Mouse (Mus musculus) left cerebral cortex, adult 2 months (tissue): ENCODE results near the gene Maip1. TPM values are rescaled to one million over a fixed set of nuclear protein-coding genes. Genes with fewer than 3 reads are reported as not detected.

Experiments used
- DNase-seq, 2 experiments: peaks; one replicate each; pipeline ENCODE4 v3.0.0; 2021 to 2022; ENCODE audit warnings: low spot score in 2 of 2, mixed read lengths in 1 of 2; ENCODE audit errors: extremely low spot score in 1 of 2
- H3K27ac ChIP-seq: fragments of 200-600 bp; 2 replicates; pipeline ENCODE4 v1.8.1; 2022
- H3K4me3 ChIP-seq: fragments of 200-600 bp; 2 replicates; pipeline ENCODE4 v1.8.1; 2022
- CTCF ChIP-seq: fragments of 200-600 bp; IDR thresholded peaks from 2 replicates; pipeline ENCODE4 v1.8.1; 2022; ENCODE audit warnings: antibody characterized with exemption, mild to moderate bottlenecking, moderate library complexity
- intact Hi-C: fragments of 180-260 bp; cut with DNase I; formaldehyde crosslinking; loops from one replicate; pipeline ENCODE4 v1.15.1; 2025
- long read RNA-seq, 2 experiments: library from polyadenylated mRNA; stranded (forward); transcript quantifications; one replicate each; pipeline ENCODE4 v2.0.0; 2021; ENCODE audit warnings: borderline mapping rate in 2 of 2
- total RNA-seq, 2 experiments: library from RNA; stranded (reverse); gene quantifications; 2 replicates each; pipeline ENCODE4 v1.2.3; 2021

Maip1 gene
- 10 to 100 TPM; 11.5 to 11.9 TPM for total RNA-seq
- long read RNA-seq, experiment 1, transcript Maip1-201 (5 exons, 3,540 nt) = major isoform, 15 of 19 reads
- long read RNA-seq, experiment 1, partial matches to known transcripts = 1 of 19 reads
- long read RNA-seq, experiment 1, other reads (novel, unspliced or antisense) = 3 of 19 reads
- long read RNA-seq, experiment 2, transcript Maip1-201 (5 exons, 3,540 nt) = major isoform, 8 of 11 reads
- long read RNA-seq, experiment 2, partial matches to known transcripts = 0 of 11 reads
- long read RNA-seq, experiment 2, other reads (novel, unspliced or antisense) = 3 of 11 reads

DNA sequence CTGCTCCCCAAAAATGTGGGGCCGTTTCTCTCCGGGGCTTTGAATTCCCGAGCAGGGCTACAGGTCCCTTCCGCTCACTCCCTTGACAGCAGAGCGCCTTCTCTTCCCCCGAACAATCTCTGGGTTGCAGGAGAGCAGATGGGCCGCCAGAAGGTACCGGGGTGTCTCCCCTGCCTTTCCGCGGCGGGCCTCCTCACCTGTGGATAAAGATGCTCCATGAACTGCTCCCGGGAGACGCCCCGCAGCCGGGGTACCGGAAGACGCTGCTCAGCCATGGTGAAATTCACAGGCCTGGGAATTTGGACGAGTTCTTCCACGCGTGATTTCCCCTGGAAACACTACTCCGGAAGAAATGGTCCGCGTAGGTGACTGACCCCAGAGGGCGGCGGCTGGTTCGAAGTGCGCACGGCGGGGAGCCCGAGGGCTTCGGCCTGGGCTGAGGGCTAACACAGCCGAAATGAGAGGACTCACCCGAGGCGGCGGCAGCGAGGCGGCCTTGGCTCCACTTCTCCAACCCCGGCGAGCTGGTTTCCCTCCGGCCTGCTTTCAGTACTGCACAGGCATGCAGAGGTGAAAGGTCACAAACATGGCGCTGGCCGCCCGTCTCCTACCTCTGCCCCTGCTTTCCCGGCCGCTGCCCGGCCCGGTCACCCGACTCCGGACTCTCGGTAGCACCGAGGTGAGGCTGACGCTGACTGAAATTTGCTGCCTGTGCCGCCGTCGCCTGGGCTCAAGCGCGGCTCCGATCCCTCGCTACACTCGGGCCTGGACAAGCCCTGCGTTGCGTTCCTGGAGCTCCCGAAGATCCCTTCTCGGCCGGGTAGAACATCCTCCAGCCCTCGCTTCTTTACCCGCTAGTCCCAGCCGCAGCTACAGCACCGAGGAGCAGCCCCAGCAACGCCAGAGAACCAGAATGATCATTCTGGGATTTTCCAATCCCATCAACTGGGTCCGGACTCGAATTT is at the start of gene Maip1, which contains the start of gene Tyw5:
TSS of gene Maip1 (plus strand) at position 142 of the 965 bp plus-strand sequence.
TSS of gene Tyw5 (minus strand) at position 915 of the 965 bp plus-strand sequence.
- intact Hi-C loops = loop anchor here (10.0 kb wide), 1 partner anchor 1178 kb away; the partner anchor contains the start of genes Fam126b and Ndufb3

DNA sequence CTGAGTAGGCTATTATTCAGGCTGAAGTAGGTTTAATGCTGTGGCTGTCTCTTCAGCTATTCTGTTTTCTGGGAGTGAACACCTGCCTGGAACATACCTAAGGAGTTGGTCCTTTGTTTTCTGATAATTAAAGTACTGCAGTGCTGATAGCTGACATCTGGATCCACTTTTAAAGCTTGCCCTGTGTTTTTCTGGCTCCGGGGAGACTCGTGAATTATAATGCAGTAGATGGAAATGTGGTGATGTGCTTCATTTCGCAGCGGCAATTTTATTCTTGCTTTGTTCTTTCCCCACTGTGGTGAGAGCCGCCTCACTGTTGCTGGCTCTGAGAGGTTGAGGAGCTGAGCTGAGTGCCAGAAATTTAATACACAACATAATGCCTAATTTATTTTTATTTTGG is 47.6 kb upstream of the Maip1 start:
- intact Hi-C loops = no loop called here
- TF ChIP-seq CTCF = no peak
- DNase-seq = no peak
- H3K27ac ChIP-seq = no peak overlapping the region
- H3K4me3 ChIP-seq = no peak overlapping the region

More for the DNA sequence above, at the start of gene Maip1, which contains the start of gene Tyw5:
- Histone ChIP-seq H3K4me3 (peak within 1 kb of the TSS; percentile 90), H3K27ac (peak within 1 kb of the TSS; percentile 97)
- peak; percentile 78 to 80 for DNase-seq
- no peak; the same call in 1 of the 2 replicates for TF ChIP-seq CTCF

DNA sequence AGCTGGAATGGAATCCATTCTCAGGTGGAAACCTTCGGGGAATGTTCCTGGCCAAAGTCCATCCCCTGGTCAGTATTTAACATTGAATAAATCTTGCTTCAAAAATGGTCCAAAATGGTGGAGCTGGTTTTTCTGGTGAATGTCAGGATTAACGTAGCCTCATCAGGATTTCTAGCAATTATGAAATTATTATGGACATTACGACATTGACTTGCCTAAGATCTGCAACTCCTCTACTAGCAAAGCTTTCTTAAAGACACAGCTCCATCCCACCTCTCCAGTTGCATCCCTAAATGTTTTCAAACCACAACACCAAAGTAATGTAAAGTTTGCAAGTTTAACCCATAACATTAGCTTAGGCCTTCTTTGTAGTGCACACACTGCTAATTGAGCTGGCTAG is 38.7 kb upstream of the Maip1 start:
- no peak for TF ChIP-seq CTCF
- H3K4me3 ChIP-seq = no peak overlapping the region
- no peak for DNase-seq
- H3K27ac ChIP-seq = no peak overlapping the region
- intact Hi-C loops = no loop called here

DNA sequence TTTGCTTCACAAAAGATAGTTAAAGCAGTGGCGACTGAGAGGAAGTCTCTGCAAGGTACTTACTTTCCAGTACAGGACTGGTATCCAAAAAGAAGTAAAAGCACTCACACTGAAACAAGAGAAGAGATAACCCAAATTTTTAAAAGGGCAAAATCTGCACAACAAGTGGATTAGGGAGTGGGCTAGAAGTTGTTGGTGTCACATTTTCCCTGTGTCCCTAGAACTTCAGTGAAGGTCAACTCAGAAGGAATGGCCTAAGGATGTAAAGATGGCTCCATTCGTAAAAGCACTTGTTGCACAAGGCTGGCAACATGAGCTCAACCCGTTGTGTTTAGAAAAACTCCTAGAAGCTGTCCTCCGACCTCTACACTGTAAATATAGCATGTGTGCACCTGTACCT is 37.0 kb upstream of the Maip1 start:
- intact Hi-C loops = no loop called here
- DNase-seq = no peak

DNA sequence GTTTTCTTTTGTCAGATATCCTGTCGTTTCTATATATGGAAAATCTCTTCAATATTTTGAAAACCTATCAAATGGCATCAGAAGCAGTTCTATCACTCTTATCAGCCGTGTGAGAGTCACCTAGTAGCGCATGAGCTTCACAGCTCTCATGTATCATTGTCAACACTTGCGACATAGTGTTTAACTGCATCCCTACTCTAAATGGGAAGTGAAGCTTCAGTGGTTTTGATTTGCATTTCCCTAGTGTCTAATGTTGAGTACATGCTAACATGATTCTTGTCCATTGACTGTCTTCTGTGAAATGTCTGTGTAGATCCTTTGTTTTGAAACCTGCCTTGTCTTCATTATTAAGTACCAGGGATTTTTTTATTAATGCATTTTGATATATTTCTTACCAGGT is 35.7 kb upstream of the Maip1 start:
- intact Hi-C loops = no loop called here
- no peak overlapping the region for H3K4me3 ChIP-seq
- no peak for DNase-seq
- TF ChIP-seq CTCF = no peak
- H3K27ac ChIP-seq = no peak overlapping the region

More for the DNA sequence above, 37.0 kb upstream of the Maip1 start:
- no peak overlapping the region for H3K4me3 ChIP-seq
- no peak overlapping the region for H3K27ac ChIP-seq
- TF ChIP-seq CTCF = no peak

DNA sequence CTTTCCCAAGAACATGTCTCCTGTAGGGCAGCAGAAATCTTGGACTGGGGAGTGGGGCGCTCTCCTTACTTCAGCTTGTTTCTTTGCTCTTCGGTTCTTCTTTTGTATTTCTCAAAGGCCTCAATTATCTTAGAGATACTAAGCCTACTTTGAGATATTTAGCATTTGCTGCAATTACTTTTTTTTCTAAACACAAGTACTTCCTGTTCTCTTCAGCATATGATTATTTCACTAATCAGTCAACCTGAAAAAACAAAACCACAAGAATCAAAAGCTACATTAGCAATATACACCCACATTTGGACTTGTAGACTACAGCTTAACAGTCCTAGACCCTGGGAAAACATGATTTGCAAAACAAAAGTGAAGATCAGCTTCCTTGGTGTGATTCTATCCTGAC is 30.9 kb upstream of the Maip1 start:
- TF ChIP-seq CTCF = no peak
- no peak overlapping the region for H3K27ac ChIP-seq
- DNase-seq = no peak
- intact Hi-C loops = no loop called here
- H3K4me3 ChIP-seq = no peak overlapping the region

DNA sequence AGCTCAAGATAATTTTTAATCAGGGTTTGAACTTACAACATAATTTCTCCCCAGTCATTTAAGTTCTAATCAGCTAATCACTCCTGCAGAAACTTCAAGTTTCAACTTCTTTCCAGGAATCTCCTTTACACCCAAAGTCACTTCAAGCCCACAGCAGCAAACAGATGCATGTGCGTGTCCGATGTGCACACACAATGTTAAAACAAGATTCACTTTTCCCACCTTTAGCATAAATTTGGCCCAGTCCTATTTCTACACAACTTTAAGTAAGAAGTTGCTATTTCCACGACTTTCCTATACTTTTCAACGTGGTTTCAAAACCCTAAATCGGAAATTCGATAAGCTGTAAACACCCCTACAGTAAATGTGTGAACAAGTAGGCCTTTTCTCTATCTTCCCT is 29.3 kb upstream of the Maip1 start:
- H3K27ac ChIP-seq = no peak overlapping the region
- no peak for TF ChIP-seq CTCF
- H3K4me3 ChIP-seq = no peak overlapping the region
- intact Hi-C loops = no loop called here
- DNase-seq = no peak

DNA sequence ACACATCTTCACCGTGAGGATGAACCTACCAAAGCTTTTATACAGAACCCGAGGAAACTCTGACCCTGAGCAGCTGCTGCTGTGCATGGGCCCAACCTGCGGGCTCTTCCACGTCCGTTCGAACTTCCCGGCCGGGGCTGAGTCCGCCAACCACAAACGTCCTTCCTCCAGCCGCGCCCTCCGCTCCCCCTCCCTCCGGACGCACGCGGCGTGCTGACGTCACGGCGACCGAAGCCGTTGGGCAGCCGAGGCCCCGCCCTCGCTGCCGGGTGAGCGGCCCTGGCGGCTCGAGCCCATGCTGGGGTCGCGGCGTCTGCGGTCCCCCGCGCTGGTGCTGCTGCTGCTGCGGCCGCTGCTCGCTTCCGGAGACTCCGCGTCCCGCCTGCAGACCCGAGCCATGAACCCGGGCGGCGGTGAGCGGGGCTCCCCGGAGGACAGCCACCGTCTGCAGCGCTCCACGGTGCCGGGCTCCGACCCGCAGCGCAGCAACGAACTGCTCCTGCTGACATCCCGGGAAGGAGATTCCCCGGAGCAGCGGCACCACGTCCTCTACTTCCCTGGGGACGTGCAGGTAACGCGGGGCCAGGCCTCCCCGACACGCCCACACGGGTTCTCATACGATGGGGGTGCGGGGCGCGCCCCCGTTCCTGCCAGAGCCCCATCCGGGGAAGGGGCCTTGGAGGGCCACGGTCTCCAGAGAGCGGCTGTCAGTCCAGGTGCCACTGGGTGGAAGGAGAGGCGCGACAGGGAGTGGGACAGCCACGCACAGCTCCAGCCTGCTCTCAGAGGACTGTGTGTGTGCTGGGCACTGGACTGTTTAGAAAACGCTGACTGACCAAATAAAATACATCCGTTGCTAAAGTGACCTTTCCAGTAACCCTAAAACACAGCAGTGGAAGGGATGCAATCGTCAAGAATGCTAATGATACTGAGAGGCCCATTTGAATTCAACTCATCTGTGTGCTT is 28.5 kb upstream of the Maip1 start, which contains the start of gene 1700066M21Rik:
TSS of gene 1700066M21Rik (plus strand) at position 245 of the 966 bp plus-strand sequence.
- peak within 1 kb of the TSS; percentile 96 for H3K4me3 ChIP-seq
- DNase-seq = peak; percentile 94 to 96
- intact Hi-C loops = no loop called here
- peak within 1 kb of the TSS; percentile 92 for H3K27ac ChIP-seq
- no peak for TF ChIP-seq CTCF

DNA sequence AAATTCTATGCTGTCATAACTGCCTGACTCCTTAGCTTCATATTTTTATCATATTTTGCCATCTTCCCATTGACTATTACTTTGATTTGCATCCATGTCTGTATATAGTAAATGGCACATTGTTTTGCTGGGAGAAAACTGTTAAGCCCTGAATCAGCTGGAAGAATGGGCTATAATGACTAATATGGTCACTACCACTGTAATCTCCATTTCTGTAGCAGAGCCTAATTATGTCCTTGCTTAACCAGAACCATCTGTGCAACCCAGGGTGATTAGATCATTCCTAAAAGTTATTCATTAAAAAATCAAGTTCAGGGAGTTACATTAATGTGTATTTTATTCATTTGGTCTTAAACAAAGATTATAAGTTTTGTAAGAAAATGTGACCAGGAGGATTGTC is 19.6 kb upstream of the Maip1 start:
- DNase-seq = no peak
- Histone ChIP-seq H3K4me3 (no peak overlapping the region), H3K27ac (no peak overlapping the region)
- intact Hi-C loops = no loop called here
- no peak for TF ChIP-seq CTCF

DNA sequence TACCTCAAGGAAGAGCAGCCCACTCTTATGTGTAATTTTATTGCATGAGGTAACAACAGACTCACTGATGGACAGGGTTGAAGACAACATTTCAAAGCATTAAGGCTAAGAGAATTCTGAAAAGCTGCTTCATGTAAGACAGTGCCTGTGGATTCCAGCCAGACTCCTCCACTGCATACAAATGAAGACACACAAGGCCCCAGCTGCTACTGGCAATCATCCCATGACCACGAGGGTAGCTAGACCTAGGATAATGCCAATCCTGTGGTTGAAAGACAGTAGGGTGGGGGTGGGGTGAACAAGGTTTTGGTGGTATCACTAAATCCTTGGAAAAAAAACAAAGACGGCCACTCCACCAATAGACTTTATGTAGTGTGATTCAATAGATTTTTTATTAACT is 18.3 kb upstream of the Maip1 start:
- Histone ChIP-seq H3K27ac (peak overlapping the region; percentile 60), H3K4me3 (no peak overlapping the region)
- intact Hi-C loops = no loop called here
- TF ChIP-seq CTCF = no peak
- peak; percentile 30 to 55 for DNase-seq
